Mouse (Mus musculus): ENCODE data around the gene Ndufv1. TPM values are rescaled to one million over a fixed set of nuclear protein-coding genes. Genes with fewer than 3 reads are reported as not detected.
"Not testable (repeated sequence)": the region's sequence is repeated elsewhere in the genome, so short reads cannot be mapped to it uniquely, and the experiment has no call there.

The Ndufv1 gene
- 100 to 1,000 TPM; 774 to 835 TPM for total RNA-seq (2021)

GRCm38 (mm10) chr19:4012432-4013022 lies at the start of gene Ndufv1:
Gene Ndufv1, minus strand, starts transcription at chr19:4012806.
- peak; percentile 96 for DNase-seq

GRCm38 (mm10) chr19:4060899-4061465 lies 48.4 kb upstream of the Ndufv1 start:
- no peak for DNase-seq

GRCm38 (mm10) chr19:4060044-4060898 lies 47.7 kb upstream of the Ndufv1 start:
- DNase-seq, result not testable (repeated sequence)

GRCm38 (mm10) chr19:4059069-4059740 lies 46.6 kb upstream of the Ndufv1 start, which contains the start of gene Gstp3:
Gene Gstp3, minus strand, starts transcription at chr19:4059569.
- no peak for DNase-seq

- DNase-seq, result no peak
These were observed 46.0 kb upstream of the Ndufv1 start for GRCm38 (mm10) chr19:4058581-4058980.

- DNase-seq, result no peak
These were observed 45.4 kb upstream of the Ndufv1 start for GRCm38 (mm10) chr19:4057962-4058361.

GRCm38 (mm10) chr19:4057389-4057788 lies 44.8 kb upstream of the Ndufv1 start:
- DNase-seq, result no peak

GRCm38 (mm10) chr19:4056727-4057126 lies 44.1 kb upstream of the Ndufv1 start:
- DNase-seq, result no peak

- DNase-seq, result no peak
These were observed 43.5 kb upstream of the Ndufv1 start for GRCm38 (mm10) chr19:4055947-4056693.

- DNase-seq, result no peak
These were observed 42.8 kb upstream of the Ndufv1 start for GRCm38 (mm10) chr19:4055216-4055946.

GRCm38 (mm10) chr19:4054613-4055012 lies 42.0 kb upstream of the Ndufv1 start:
- no peak for DNase-seq

- no peak for DNase-seq
These were observed 40.0 kb upstream of the Ndufv1 start for GRCm38 (mm10) chr19:4052516-4053030.

GRCm38 (mm10) chr19:4051741-4052515 lies 39.3 kb upstream of the Ndufv1 start:
- peak; percentile 82 for DNase-seq

GRCm38 (mm10) chr19:4051016-4051415 lies 38.4 kb upstream of the Ndufv1 start:
- no peak for DNase-seq

- DNase-seq, result not testable (repeated sequence)
These were observed 36.5 kb upstream of the Ndufv1 start for GRCm38 (mm10) chr19:4049069-4049468.

- peak; percentile 87 for DNase-seq
These were observed 35.3 kb upstream of the Ndufv1 start for GRCm38 (mm10) chr19:4047859-4048258.

GRCm38 (mm10) chr19:4046866-4047254 lies 34.3 kb upstream of the Ndufv1 start:
- no peak for DNase-seq

GRCm38 (mm10) chr19:4045966-4046865 lies 33.6 kb upstream of the Ndufv1 start, which contains the start of gene Gstp2:
Gene Gstp2, minus strand, starts transcription at chr19:4046023.
- DNase-seq, result peak; percentile 80

GRCm38 (mm10) chr19:4044109-4044508 lies 31.5 kb upstream of the Ndufv1 start:
- DNase-seq, result not testable (repeated sequence)

All from heart, postnatal 4 days (tissue).